Mouse (Mus musculus): ENCODE results near the gene Pafah2. TPM values are rescaled to one million over a fixed set of nuclear protein-coding genes. Genes with fewer than 3 reads are reported as not detected.

The Pafah2 gene
- polyA plus RNA-seq, 1 experiment from 2014 or later = 12.6 TPM

Small RNA genes within 50 kb of the gene (microRNA-seq; reads per million reads assigned to microRNA genes)
- gene Gm23634 = 3.5 reads per million, percentile 16 among the genes with 10 or more reads in this experiment

Other genes starting within 250 kb of the Pafah2 start
- 37.8 and 45.3 TPM in 2 replicates for gene Cep85, start 209.2 kb upstream of the Pafah2 start, polyA plus RNA-seq (2015; fragmentation: Nextera tagmentation; extraction: Ambion mirVana)
- not detected in 2 replicates for gene Gm7534, start 193.3 kb upstream of the Pafah2 start, polyA plus RNA-seq (2015; fragmentation: Nextera tagmentation; extraction: Ambion mirVana)
- 0.18 and 0.19 TPM in 2 replicates for gene Catsper4, start 168.9 kb upstream of the Pafah2 start, polyA plus RNA-seq (2015; fragmentation: Nextera tagmentation; extraction: Ambion mirVana)
- 10.1 and 10.9 TPM in 2 replicates for gene Cnksr1, start 157.9 kb upstream of the Pafah2 start, polyA plus RNA-seq (2015; fragmentation: Nextera tagmentation; extraction: Ambion mirVana)
- 0.45 and 0.52 TPM in 2 replicates for gene E130218I03Rik, start 152.7 kb upstream of the Pafah2 start, polyA plus RNA-seq (2015; fragmentation: Nextera tagmentation; extraction: Ambion mirVana)
- 15.2 and 15.9 TPM in 2 replicates for gene Zfp593, start 150.7 kb upstream of the Pafah2 start, polyA plus RNA-seq (2015; fragmentation: Nextera tagmentation; extraction: Ambion mirVana)
- not detected in 2 replicates for gene Gm30191, start 149.4 kb upstream of the Pafah2 start, polyA plus RNA-seq (2015; fragmentation: Nextera tagmentation; extraction: Ambion mirVana)
- 11.0 and 12.5 TPM in 2 replicates for gene Grrp1, start 142.2 kb upstream of the Pafah2 start, polyA plus RNA-seq (2015; fragmentation: Nextera tagmentation; extraction: Ambion mirVana)
- gene Pdik1l, start 108.4 kb upstream of the Pafah2 start, polyA plus RNA-seq (2015; fragmentation: Nextera tagmentation; extraction: Ambion mirVana) = 21.0 and 23.2 TPM in 2 replicates
- 3.3 and 4.3 TPM in 2 replicates for gene Trim63, start 81.2 kb upstream of the Pafah2 start, polyA plus RNA-seq (2015; fragmentation: Nextera tagmentation; extraction: Ambion mirVana)
- 0.26 and 0.43 TPM in 2 replicates for gene Slc30a2, start 53.1 kb upstream of the Pafah2 start, polyA plus RNA-seq (2015; fragmentation: Nextera tagmentation; extraction: Ambion mirVana)
- 2.7 and 2.8 TPM in 2 replicates for gene Extl1, start 12.5 kb upstream of the Pafah2 start, polyA plus RNA-seq (2015; fragmentation: Nextera tagmentation; extraction: Ambion mirVana)
- gene Stmn1, start 72.0 kb downstream of the Pafah2 start, polyA plus RNA-seq (2015; fragmentation: Nextera tagmentation; extraction: Ambion mirVana) = 1,835 and 1,898 TPM in 2 replicates
- 4.2 and 6.7 TPM in 2 replicates for gene Paqr7, start 100.4 kb downstream of the Pafah2 start, polyA plus RNA-seq (2015; fragmentation: Nextera tagmentation; extraction: Ambion mirVana)
- 18.7 and 20.2 TPM in 2 replicates for gene Aunip, start 114.7 kb downstream of the Pafah2 start, polyA plus RNA-seq (2015; fragmentation: Nextera tagmentation; extraction: Ambion mirVana)
- 109 and 114 TPM in 2 replicates for gene Mtfr1l, start 139.1 kb downstream of the Pafah2 start, polyA plus RNA-seq (2015; fragmentation: Nextera tagmentation; extraction: Ambion mirVana)
- 35.3 and 46.2 TPM in 2 replicates for gene Selenon, start 155.8 kb downstream of the Pafah2 start, polyA plus RNA-seq (2015; fragmentation: Nextera tagmentation; extraction: Ambion mirVana)